Mouse (Mus musculus) cerebellum, postnatal 14 days (tissue): ENCODE measurements around the gene Ehd1.

ENCODE experiments used
- DNase-seq, 2 experiments: peaks; one replicate each; pipeline ENCODE4 v3.0.0; 2021; ENCODE audit warnings: mixed read lengths in 2 of 2

The Ehd1 gene

GRCm38 (mm10) chr19:6338171-6338570 is 61.6 kb downstream of the Ehd1 start:
- DNase-seq: no peak

DNA sequence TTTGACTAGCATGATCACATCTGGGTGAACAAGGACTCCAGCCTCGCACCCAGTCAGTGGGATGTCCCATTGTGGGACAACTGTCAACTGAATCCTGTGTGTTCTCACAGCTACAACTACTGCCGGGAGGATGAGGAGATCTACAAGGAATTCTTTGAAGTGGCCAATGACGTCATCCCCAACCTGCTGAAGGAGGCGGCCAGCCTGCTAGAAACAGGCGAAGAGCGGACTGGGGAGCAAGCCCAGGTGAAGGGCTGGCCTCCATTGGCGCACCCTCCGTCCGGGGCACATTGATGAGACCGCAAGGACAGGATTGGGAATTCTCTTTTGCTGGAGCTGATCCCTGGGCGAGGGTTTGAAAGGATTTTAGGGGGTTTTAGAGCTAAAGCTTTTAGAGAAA is 62.2 kb downstream of the Ehd1 start:
- DNase-seq: no peak

DNA sequence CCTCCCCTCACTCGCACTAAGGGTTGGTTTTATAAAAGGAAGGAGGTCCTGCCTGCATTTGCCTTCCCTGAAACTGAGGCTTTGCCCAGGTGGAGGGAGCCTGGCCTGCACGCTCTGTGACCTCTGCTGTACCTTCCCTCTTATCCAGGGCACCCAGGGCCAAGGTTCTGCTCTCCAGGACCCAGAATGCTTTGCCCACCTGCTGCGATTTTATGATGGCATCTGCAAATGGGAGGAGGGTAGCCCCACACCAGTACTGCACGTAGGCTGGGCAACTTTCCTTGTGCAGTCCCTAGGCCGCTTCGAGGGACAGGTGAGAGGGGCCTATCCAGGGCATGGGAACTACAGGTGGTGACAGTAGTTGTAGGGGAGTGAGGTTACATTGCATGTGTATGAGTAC is 62.7 kb downstream of the Ehd1 start:
- DNase-seq: no peak

DNA sequence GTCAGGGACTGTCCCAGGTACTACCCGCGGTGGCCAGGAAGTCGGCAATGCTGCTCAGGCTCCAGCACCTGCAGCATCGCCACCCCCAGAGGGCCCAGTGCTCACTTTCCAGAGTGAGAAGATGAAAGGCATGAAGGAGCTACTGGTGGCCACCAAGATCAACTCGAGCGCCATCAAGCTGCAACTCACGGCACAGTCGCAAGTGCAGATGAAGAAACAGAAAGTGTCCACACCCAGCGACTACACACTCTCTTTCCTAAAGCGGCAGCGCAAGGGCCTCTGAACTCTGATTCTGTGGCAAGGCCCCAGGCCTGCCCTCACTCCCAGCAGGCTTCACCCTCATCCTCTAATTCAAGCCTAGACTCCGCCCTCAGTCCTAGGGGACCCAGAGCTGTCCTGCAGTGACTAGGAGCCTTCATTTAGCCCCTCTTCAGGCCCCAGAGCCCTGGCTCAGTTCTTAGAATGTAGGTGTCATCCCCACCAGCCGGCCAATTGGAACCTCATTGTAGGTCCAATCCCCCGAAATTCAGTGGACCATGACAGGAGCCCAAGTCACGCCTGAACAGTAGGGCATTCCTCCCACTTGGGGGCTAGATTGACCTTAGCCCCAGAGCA is 63.5 kb downstream of the Ehd1 start:
- DNase-seq: no peak

DNA sequence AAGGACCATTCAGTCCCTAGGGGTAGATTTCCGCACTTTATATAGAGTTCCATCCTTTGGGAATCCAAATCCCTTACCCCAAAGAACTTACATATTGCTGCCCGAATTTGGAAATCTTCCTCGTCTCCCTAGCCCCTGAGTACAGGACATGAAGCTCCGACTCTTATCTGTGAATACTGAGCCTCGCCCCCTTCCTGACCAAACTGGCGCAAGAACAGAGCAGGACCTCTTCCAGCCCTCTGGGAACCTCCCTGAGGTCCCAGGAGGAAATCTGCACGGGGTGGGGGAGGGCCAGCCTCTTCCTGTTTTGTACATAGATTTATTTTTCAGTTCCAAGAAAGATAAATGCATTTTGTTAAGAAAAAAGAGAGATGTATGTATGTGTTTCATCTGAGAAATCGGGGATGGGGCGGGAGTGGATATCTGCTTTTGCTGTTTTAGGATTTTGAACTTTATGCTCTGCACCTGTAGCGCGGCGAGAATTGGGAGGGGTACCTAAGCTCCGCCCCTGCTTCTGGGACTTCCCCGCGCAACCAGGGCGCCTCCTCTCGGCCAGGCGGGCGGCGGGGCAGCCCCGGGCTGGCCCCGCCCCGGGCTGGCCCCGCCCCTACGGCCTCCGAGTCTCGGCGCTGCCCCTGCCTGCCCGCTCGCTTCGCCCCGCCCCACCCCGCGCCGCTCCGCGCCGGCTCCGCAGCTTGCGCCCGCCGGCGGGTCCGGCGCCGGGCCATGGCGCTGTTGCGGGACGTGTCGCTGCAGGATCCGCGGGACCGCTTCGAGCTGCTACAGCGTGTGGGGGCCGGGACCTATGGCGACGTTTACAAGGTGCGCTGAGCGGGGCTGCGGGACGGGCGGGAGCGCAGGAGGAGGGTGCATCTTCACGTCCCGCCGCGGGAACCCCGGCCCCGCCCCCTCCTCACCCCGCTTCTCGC is 64.3 kb downstream of the Ehd1 start, which contains the start of gene Map4k2:
Map4k2 (plus strand) TSS at position 612 of the 929 bp plus-strand sequence.
- peak; percentile 83 to 86 for DNase-seq

DNA sequence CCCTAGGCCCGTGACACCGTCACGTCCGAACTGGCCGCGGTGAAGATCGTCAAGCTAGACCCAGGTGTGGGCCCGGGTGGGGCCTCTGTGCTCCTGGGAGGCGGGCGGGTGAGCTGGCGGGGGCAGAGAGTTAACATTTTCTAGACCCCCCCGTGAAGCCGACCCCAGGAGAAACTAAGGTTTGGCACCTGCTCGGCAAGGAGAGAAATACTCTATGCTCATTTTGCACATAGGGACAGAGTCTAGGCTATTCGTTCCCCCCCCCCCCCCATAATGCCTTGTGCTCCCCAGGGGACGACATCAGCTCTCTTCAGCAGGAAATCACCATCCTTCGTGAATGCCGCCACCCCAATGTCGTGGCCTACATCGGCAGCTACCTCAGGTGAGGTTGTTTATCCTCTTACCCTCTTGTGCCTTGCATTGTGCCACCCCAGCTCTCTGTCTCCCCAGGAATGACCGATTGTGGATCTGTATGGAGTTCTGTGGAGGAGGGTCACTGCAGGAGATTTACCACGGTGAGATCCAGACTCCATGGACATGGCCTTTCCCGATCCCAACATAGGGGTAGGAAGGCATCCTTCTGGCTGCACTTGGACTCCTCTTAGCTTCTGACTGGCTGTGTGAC is 65.0 kb downstream of the Ehd1 start:
- DNase-seq: no peak

- no peak for DNase-seq
These were observed 65.9 kb downstream of the Ehd1 start for GRCm38 (mm10) chr19:6342276-6342933.

DNA sequence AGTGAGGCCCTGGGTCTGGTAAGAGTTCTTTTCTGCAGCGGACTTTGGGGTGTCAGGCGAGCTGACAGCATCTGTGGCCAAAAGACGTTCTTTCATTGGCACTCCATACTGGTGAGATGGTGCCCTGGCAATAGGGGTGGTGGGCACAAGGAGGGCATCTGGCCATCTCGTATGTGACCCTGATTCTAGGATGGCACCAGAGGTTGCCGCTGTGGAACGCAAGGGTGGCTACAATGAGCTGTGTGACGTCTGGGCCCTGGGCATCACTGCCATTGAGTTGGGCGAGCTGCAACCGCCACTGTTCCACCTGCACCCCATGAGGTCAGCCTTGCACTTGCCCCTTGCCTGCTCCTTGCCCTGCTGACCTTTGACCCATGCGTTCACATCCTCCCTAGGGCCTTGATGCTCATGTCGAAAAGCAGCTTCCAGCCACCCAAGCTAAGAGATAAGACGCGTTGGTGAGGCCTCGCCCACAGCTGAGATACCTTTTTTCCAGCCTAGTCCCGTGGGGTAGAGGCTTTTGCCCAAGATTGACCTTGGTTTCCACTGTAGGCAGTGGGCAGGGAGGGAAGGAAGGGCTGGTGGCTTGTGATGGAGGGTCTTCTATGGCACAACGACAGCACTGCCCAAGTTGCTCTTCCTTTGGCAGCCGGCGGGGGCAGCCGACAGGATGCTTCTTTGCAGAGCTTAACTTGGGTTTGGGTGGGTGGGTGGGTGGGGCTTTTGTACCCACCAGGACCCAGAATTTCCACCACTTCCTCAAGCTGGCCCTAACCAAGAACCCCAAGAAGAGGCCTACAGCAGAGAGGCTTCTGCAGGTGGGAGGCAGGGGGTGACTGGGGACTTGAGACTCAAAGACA is 66.8 kb downstream of the Ehd1 start:
- DNase-seq: no peak

DNA sequence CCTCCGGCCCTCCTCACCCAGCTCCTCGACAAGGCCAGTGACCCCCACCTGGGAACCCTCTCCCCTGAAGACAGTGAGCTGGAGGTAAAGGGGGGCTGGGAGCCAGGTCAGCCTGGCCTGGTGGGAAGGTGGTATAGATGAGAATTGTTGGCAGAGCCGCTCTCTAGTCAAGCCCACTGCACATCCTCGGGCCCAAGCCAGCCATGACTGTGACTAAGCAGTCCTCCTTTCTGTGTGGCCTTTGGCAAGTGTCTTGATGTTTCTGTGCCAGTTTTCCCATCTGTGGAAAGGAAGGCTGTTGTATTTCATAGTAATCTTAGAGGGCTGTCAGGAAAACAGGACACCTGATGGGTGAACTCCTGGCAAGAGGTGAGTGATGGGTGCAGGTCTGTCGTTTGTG is 67.5 kb downstream of the Ehd1 start:
- DNase-seq: peak; percentile 57 to 69

DNA sequence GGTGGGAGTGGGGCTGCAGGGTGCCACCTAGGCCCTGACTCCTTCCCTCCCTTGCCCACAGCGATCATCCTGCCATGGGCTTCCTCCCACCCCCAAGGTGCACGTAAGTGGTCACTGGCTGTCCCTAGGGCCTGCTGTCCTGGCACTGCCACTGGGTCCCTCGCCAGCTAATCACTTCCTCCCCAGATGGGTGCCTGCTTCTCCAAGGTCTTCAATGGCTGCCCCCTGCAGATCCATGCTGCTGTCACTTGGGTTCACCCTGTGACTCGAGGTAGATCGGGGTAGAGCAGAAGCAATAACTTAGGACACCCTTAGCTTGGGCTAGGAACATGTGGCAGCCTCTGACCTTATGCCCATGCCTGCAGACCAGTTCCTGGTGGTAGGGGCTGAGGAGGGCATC is 69.5 kb downstream of the Ehd1 start:
- no peak for DNase-seq

DNA sequence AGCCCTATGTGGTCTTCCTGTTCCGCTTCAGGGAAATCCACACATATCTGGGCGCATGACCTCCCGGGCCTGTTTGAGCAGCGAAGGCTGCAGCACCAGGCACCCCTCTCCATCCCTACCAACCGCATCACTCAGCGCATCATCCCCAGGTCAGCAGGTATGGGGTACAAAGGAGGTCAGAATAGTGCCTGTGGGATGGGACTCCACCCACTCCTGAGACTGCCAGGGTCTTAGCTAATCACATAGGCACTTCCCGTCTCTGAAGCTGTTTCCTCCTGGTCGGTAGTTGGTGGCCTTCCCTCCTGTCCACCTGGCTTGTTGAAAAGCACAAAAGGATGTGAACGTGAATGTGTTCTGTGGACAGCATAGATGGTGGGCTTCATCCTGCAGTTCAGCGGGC is 70.1 kb downstream of the Ehd1 start:
- no peak for DNase-seq

GRCm38 (mm10) chr19:6347615-6348014 is 71.1 kb downstream of the Ehd1 start:
- no peak for DNase-seq

- DNase-seq: no peak
These were observed 72.2 kb downstream of the Ehd1 start for GRCm38 (mm10) chr19:6348717-6349116.

DNA sequence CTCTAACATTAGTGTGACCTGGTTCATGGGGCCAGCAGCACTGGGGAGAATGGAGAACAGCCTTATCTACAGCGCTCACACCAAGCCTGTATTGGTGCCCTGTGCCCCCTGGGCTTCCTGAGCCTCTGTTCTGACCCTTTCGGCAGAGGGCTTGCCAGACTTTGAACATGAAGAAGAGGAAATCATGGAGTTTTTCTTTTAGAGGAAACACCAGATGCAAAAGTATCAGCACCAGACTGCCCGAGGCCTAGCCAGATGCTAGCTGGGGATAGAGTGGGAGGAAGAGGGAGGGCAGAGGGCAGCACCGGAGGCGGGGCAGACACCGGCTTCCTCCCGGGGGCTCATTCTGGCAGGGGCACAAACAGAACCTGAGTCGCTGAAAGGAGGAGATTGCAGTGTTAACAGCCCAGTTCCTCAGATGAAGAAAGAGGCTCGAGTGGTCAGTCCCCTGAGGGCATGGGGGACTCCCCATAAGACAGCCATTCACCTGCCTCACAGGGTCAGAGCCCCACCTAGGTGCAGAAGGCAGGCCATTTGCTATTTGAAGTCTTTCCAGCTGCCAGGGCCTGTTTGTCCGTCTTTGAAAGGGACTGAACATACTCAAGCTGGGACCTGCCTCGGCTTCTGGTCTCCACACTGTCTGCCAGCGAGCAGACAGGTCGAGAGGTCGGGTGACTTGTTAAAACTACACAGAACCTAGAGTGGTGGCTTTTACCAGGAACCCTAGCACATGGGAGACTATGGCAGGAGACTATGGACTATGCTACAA is 72.9 kb downstream of the Ehd1 start:
- no peak for DNase-seq
